Mouse (Mus musculus) liver, embryonic 12.5 days (tissue): ENCODE data around the gene Guca2a. TPM values are rescaled to one million over a fixed set of nuclear protein-coding genes. Genes with fewer than 3 reads are reported as not detected.

Experiments
- ATAC-seq: fragments of 200-750 bp; cut with Nextera tagmentation; 2 replicates; pipeline ENCODE4 v1.8.0; 2017; ENCODE audit warnings: moderate number of reproducible peaks, mild to moderate bottlenecking, moderate library complexity
- H3K27ac ChIP-seq: fragments of 300-500 bp; sonication (generic); 2 replicates; pipeline ENCODE4 v1.5.1; 2016; ENCODE audit warnings: mild to moderate bottlenecking
- H3K27me3 ChIP-seq: fragments of 300-500 bp; sonication (generic); replicated peaks from 2 replicates; pipeline ENCODE4 v1.6.1; 2016; ENCODE audit warnings: mild to moderate bottlenecking, moderate library complexity
- H3K36me3 ChIP-seq: fragments of 300-500 bp; sonication (generic); 2 replicates; pipeline ENCODE4 v1.6.1; 2016; ENCODE audit warnings: mild to moderate bottlenecking, moderate library complexity
- H3K4me1 ChIP-seq: fragments of 300-500 bp; sonication (generic); 2 replicates; pipeline ENCODE4 v1.6.1; 2016
- H3K4me2 ChIP-seq: fragments of 300-500 bp; sonication (generic); 2 replicates; pipeline ENCODE4 v1.6.1; 2016; ENCODE audit warnings: mild to moderate bottlenecking, moderate library complexity
- H3K4me3 ChIP-seq: fragments of 300-500 bp; sonication (generic); 2 replicates; pipeline ENCODE4 v1.5.1; 2016; ENCODE audit warnings: mild to moderate bottlenecking, moderate library complexity
- H3K9ac ChIP-seq: fragments of 300-500 bp; sonication (generic); 2 replicates; pipeline ENCODE4 v1.6.1; 2016; ENCODE audit warnings: mild to moderate bottlenecking, moderate library complexity
- H3K9me3 ChIP-seq: fragments of 300-500 bp; sonication (generic); replicated peaks from 2 replicates; pipeline ENCODE4 v1.6.1; 2016; ENCODE audit warnings: mild to moderate bottlenecking, moderate library complexity
- WGBS: fragments of 180-500 bp; shearing (Covaris S2); methylation state at CpG from one replicate; pipeline ENCODE4 v1.1.7; 2016; ENCODE audit not compliant: insufficient replicate concordance; 5-methylcytosine and 5-hydroxymethylcytosine counted together
- polyA plus RNA-seq: library from polyadenylated mRNA; unstranded; fragments of >200 nt; fragmentation: Nextera tagmentation; extraction: Ambion mirVana; gene quantifications from 2 replicates; pipeline ENCODE4 v1.2.1, GENCODE M21; 2016

The Guca2a gene
- polyA plus RNA-seq, 1 experiment from 2014 or later = not detected

DNA sequence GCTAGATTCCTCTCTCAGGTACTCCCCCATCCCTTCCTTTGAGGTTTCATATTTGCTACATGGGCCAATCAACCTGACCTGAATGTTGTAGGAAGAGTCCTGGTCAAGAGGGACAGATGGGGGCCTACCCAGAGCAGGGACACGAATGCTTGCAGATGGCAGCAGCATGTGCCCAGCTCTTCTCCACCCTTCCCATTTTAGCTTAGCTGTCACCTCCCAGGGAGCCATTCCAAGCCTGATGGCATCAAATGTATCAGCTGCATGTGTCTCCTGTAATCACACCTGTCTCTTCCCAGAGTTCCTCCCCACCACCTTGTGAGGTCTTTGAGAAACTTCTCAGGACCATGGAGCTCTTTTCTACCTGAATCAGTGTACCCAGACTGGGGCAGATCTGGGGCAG lies 19.5 kb downstream of the Guca2a start:
- no peak overlapping the region for H3K27ac ChIP-seq
- ATAC-seq = no peak
- H3K4me2 ChIP-seq = no peak overlapping the region
- H3K27me3 ChIP-seq = no peaks in the 10 kb centered on the region
- no peak overlapping the region for H3K4me3 ChIP-seq
- no peaks in the 10 kb centered on the region for H3K36me3 ChIP-seq
- no peaks in the 10 kb centered on the region for H3K4me1 ChIP-seq
- no peak overlapping the region for H3K9ac ChIP-seq
- H3K9me3 ChIP-seq = 0 out of 2 replicates have a peak, but pooled peaks cover 7% of the 10 kb centered on the region
- WGBS = 63% methylated on average over 1 of the region's 1 CpGs

DNA sequence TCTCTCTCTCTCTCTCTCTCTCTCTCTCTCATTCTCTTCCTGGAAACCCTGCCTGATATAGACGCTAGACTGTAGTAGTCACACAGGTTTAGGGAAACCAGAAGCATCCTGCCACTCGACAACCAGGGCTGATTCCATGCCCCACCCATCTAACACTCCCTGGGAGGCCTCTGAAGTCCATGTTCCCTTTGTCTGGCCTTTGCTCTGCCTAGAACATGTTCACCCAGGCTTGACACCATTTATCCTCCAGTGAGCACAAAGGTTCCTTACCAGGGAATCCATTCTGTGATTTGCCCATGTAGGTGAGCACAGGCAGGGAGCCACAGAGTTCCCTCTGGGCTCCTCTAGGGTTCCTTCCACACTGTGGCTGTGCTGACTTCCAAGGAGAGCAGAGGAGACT lies 20.7 kb downstream of the Guca2a start:
- ATAC-seq = no peak

DNA sequence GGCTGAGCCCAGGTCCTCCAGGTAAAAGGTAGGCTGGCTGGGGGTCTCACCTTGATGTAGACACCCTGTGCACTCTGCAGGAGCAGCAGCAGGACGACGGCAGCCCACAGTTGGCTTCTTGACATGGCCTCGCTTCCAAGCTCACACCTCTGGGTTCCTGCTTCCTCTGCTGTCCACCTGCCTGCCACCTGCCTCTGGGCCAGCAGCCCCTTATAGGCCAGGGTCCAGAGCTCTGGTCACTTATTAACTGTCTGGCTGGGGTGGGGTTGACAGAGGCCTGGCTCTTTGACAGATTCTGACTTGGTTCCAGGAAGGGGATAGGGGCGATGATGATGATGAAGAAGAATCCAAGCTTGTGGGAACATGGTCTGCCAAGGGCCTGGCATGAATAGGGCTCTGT lies 21.2 kb downstream of the Guca2a start, which contains the start of gene Guca2b:
Gene Guca2b, minus strand, starts transcription at position 224 of the 400 bp plus-strand sequence.
- no peak for ATAC-seq
- Histone ChIP-seq H3K9me3 (no peaks in the 10 kb centered on the region), H3K27me3 (no peaks in the 10 kb centered on the region), H3K27ac (no peak within 1 kb of the TSS), H3K4me3 (no peak within 1 kb of the TSS), H3K9ac (no peak within 1 kb of the TSS), H3K36me3 (no peaks in the 10 kb centered on the region), H3K4me1 (no peaks in the 10 kb centered on the region), H3K4me2 (no peak within 1 kb of the TSS)
- 67% methylated on average over 4 of the region's 4 CpGs for WGBS

More for the DNA sequence above, 20.7 kb downstream of the Guca2a start:
- Histone ChIP-seq H3K9me3 (0 out of 2 replicates have a peak, but pooled peaks cover 3% of the 10 kb centered on the region), H3K4me3 (no peak overlapping the region), H3K4me2 (no peak overlapping the region), H3K9ac (no peak overlapping the region), H3K27me3 (no peaks in the 10 kb centered on the region), H3K27ac (no peak overlapping the region), H3K36me3 (no peaks in the 10 kb centered on the region), H3K4me1 (no peaks in the 10 kb centered on the region)
- 52% methylated on average over 2 of the region's 2 CpGs for WGBS

DNA sequence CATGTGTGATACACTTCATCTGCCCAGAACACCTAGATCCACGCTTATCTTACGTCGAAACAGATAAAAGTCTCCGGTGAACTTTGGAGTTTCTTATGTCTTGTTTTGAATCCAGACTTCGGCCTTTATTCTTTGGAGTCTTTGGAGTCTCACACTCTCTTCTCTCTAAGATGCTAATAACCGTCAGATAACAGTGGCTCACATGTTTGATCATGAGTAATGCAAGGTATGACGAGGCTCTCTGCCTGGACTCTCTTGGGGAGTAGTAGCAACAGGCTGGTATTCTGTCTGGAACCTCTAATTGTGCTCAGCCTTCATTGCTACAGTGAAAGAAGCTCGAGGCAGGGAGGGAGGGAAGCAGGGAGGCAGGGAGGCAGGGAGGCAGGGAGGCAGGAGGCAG lies 22.5 kb downstream of the Guca2a start:
- WGBS = 65% methylated on average over 8 of the region's 8 CpGs
- no peaks in the 10 kb centered on the region for H3K27me3 ChIP-seq
- H3K9ac ChIP-seq = no peak overlapping the region
- no peak overlapping the region for H3K4me3 ChIP-seq
- ATAC-seq = no peak
- H3K4me2 ChIP-seq = no peak overlapping the region
- no peak overlapping the region for H3K27ac ChIP-seq
- no peaks in the 10 kb centered on the region for H3K36me3 ChIP-seq
- no peaks in the 10 kb centered on the region for H3K9me3 ChIP-seq
- H3K4me1 ChIP-seq = no peaks in the 10 kb centered on the region

DNA sequence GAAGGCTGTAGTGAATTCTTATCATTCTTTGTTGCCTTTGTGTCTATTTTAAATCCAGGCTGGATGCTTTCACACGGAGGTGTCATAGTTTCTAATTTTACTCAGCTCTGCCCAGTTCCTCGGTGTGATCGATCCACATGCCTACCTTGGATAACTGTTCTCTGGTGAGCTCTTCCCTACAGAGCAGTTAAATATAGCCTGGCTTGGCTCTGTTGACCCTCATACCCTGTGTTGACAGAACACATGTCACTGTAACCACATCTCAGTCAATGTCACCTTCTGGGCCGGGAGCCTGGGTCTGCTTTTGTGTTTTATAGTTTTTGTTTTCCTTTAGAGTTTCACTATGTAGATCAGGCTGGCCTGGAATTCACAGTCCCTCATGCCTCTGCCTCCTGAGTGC lies 24.6 kb downstream of the Guca2a start:
- H3K4me1 ChIP-seq = no peaks in the 10 kb centered on the region
- ATAC-seq = no peak
- H3K4me2 ChIP-seq = no peak overlapping the region
- 0 out of 2 replicates have a peak, but pooled peaks cover 3% of the 10 kb centered on the region for H3K27me3 ChIP-seq
- H3K36me3 ChIP-seq = no peaks in the 10 kb centered on the region
- no peak overlapping the region for H3K4me3 ChIP-seq
- H3K27ac ChIP-seq = no peak overlapping the region
- no peak overlapping the region for H3K9ac ChIP-seq
- H3K9me3 ChIP-seq = no peaks in the 10 kb centered on the region
- 56% methylated on average over 4 of the region's 4 CpGs for WGBS

DNA sequence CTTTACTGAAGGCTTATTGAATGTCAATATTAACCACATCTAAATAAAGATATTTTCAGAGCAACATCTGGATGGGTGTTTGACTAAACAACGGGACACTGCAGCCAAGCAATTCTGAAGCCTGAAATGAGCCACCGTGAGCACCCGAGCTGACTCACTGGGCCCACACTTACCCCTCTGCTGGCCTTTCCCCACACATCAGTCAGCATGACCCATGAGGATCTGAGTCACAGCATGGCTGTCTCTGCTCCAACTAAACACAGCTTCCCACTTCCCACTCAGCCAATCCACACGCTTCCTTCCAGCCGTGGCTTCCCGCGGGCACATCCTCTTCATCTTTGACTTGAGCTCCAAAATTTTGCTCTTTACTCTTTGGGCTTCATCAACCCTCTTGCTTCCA lies 25.5 kb downstream of the Guca2a start:
- Histone ChIP-seq H3K27ac (no peak overlapping the region), H3K4me2 (no peak overlapping the region), H3K4me1 (no peaks in the 10 kb centered on the region), H3K9me3 (no peaks in the 10 kb centered on the region), H3K4me3 (no peak overlapping the region), H3K36me3 (no peaks in the 10 kb centered on the region), H3K9ac (no peak overlapping the region), H3K27me3 (0 out of 2 replicates have a peak, but pooled peaks cover 3% of the 10 kb centered on the region)
- ATAC-seq = no peak
- 74% methylated on average over 7 of the region's 7 CpGs for WGBS

DNA sequence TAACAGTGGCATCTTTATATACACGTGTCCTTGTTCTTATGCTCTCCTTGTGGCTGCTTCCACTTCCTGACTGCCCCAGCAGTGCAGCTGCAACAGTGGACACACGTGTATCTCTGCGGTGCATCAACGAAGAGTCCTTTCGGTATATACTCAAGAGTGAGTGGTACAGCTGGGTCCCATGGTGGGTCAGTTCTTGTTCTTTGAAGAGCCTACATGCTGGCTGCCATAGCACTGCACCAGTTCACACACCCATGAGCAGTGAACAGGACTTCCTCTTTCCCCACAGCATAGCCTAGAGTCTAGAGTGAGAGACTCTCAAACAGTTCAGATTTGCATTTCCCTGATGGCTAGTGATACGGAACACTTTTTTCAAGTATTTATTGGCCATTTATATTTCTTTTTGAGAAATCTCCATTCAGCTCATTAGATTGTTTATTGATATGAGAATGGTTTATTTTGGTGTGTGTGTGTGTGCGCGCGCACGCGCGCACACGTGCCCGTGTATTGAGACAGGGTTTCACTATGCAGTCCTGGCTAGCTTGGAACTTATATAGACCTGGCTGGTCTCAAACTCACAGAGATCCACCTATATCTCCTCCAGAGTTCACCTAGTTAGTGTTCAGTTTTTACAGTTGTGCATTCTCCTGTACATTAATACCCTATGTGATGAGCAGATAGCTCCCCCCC lies 26.0 kb downstream of the Guca2a start:
- H3K36me3 ChIP-seq = no peaks in the 10 kb centered on the region
- no peak for ATAC-seq
- H3K27me3 ChIP-seq = 0 out of 2 replicates have a peak, but pooled peaks cover 3% of the 10 kb centered on the region
- H3K4me1 ChIP-seq = no peaks in the 10 kb centered on the region
- H3K9me3 ChIP-seq = no peaks in the 10 kb centered on the region
- WGBS = 81% methylated on average over 14 of the region's 14 CpGs
- no peak overlapping the region for H3K4me2 ChIP-seq
- H3K27ac ChIP-seq = no peak overlapping the region
- no peak overlapping the region for H3K9ac ChIP-seq
- H3K4me3 ChIP-seq = no peak overlapping the region

DNA sequence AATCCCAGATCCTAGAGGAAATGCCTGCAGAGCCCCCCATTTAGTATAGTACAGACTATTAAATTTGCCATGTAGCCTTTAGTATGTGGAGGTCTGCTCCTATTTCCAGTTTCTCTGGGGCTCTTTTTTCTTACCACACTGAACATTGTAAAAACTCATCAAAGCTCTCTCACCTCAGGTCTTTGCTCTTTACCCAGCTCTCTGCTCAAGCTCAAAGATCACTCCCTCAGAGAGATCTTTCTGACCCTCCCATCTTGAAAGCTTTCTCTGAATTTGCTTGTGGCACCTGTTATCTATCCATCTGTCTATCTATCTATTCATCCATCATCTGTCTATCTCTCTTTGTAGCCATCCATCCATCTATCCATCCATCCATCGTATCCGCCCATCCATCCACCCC lies 27.7 kb downstream of the Guca2a start:
- H3K27ac ChIP-seq = no peak overlapping the region
- H3K4me2 ChIP-seq = no peak overlapping the region
- no peak for ATAC-seq

DNA sequence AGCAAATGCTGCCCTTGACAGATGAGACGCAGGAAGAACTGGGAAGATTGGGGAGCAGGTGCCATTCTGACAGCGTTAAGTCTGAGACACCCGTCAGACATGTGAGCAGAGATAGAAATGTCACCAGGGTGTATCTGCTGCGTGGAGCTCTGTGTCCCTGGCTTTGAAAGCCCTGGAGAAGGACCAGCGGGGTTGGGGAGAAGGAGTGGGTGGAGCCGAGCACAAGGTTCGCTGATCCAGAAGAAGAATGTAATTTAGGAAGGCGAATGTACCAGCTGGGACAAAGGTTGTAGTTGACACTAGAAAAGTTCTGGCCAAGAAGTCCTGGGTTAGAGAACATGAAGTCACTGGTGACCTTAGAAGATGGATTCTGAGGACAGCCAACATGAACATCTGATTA lies 28.6 kb downstream of the Guca2a start:
- Histone ChIP-seq H3K9ac (no peak overlapping the region), H3K27ac (no peak overlapping the region), H3K9me3 (no peaks in the 10 kb centered on the region), H3K4me3 (no peak overlapping the region), H3K27me3 (0 out of 2 replicates have a peak, but pooled peaks cover 3% of the 10 kb centered on the region), H3K4me1 (no peaks in the 10 kb centered on the region), H3K36me3 (no peaks in the 10 kb centered on the region), H3K4me2 (no peak overlapping the region)
- 54% methylated on average over 8 of the region's 8 CpGs for WGBS
- ATAC-seq = no peak

More for the DNA sequence above, 27.7 kb downstream of the Guca2a start:
- H3K4me1 ChIP-seq = no peaks in the 10 kb centered on the region
- WGBS = 80% methylated on average over 2 of the region's 2 CpGs
- 0 out of 2 replicates have a peak, but pooled peaks cover 3% of the 10 kb centered on the region for H3K27me3 ChIP-seq
- no peaks in the 10 kb centered on the region for H3K9me3 ChIP-seq
- no peak overlapping the region for H3K4me3 ChIP-seq
- H3K9ac ChIP-seq = no peak overlapping the region
- H3K36me3 ChIP-seq = no peaks in the 10 kb centered on the region

DNA sequence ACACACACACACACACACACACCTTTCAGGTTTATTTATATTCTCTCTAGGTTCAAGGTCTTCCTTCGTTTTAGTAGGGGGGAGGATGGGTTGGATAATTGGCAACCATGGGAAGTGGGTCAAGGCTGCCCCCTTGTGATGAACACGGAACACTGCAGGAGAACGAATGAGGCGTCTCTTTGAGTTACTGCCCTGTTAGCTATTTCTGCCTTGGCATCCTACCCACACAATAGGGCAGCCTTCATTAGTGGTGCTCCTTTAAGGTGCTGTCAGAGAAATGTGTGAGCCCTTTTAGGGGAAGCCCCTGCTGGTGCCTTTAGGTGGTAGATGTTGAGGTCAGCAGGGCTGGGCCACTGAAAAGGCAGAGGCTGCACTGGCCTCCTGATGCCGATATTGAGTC lies 29.9 kb downstream of the Guca2a start:
- no peak overlapping the region for H3K27ac ChIP-seq
- ATAC-seq = no peak
- no peaks in the 10 kb centered on the region for H3K36me3 ChIP-seq
- no peak overlapping the region for H3K4me2 ChIP-seq
- 21% methylated on average over 5 of the region's 5 CpGs for WGBS
- no peak overlapping the region for H3K4me3 ChIP-seq
- no peaks in the 10 kb centered on the region for H3K4me1 ChIP-seq
- 0 out of 2 replicates have a peak, but pooled peaks cover 5% of the 10 kb centered on the region for H3K27me3 ChIP-seq
- no peak overlapping the region for H3K9ac ChIP-seq
- no peaks in the 10 kb centered on the region for H3K9me3 ChIP-seq

DNA sequence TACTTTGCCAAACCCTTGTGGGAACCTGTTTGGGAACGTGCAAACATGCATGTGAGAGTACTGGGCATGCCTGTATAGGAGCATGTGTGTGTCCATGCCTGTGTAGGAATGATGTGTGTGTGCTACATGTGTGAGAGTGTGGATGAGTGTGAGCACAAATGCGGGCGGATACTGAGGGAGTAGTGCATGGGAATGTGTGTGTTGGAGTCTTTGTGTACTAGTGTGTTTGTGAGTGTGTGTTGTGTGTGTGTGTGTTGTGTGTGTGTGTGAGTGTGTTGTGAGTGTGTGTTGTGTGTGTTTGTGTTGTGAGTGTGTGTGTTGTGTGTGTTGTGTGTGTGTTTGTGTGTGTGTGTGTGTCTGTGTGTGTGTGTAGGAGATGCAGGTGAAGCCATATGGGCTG lies 30.7 kb downstream of the Guca2a start:
- Histone ChIP-seq H3K9ac (no peak overlapping the region), H3K4me1 (no peaks in the 10 kb centered on the region), H3K36me3 (no peaks in the 10 kb centered on the region), H3K27me3 (0 out of 2 replicates have a peak, but pooled peaks cover 5% of the 10 kb centered on the region), H3K9me3 (no peaks in the 10 kb centered on the region), H3K4me3 (no peak overlapping the region), H3K4me2 (no peak overlapping the region), H3K27ac (no peak overlapping the region)
- 79% methylated on average over 3 of the region's 3 CpGs for WGBS
- ATAC-seq = no peak

DNA sequence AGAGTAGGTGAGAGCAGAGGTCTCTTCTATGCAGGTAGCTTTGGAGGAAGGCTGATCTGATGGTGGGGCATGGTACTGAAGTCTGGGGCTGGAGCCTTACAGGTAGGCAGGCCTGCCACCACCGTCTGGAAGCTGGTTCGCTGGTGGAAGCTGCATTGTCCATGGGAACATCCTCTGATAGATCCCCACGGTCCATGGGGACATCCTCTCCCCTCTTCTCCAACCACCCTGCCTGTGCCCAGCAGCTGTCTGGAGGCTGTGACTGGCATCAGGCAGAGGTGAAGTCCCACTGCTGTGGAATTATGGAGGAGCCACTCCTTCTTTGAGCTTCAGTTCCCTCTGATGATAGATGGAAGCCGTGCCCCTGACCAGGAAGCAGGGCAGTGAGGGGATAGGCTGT lies 31.1 kb downstream of the Guca2a start:
- Histone ChIP-seq H3K27ac (no peak overlapping the region), H3K9ac (no peak overlapping the region), H3K4me1 (no peaks in the 10 kb centered on the region), H3K4me3 (no peak overlapping the region), H3K4me2 (no peak overlapping the region), H3K36me3 (no peaks in the 10 kb centered on the region), H3K27me3 (0 out of 2 replicates have a peak, but pooled peaks cover 5% of the 10 kb centered on the region), H3K9me3 (no peaks in the 10 kb centered on the region)
- ATAC-seq = no peak
- WGBS = 74% methylated on average over 4 of the region's 4 CpGs
